Mouse (Mus musculus): ENCODE measurements at regions not wholly inside any gene's neighbourhood (a gene's known extent, or its start where the extent isn't known, plus 50 kb on each side); places are given as distances from the start of the nearest gene placed in this dataset.

DNA sequence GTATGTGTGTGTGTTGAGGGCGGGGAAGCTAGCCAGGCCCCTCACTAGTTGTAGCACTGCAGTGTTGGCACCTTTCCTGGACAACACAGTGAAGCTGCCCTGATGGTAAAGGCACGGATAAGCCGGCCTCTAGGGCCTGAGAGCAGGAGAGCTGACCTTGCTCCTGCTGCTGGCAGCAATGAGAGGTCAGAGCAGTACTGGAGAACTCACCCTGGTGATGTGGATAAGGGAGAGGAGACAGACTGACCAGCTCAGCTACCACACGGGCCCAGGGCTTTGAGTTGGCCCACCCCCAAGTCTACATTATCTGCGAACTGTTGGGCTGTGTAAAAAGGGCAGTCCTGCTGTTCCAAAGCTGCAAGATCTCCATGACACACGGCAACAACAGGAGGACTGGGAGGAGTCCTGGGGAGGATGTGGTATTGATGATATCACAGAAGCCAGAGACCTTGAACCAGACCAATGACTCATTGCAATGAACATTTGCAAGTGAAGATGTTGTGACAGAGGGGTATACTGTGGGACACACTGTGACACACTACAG lies 131.4 kb upstream of the Map1b start:
- DNase-seq (ENCODE audit: extremely low spot score, low read depth, low spot score), result no peak

DNA sequence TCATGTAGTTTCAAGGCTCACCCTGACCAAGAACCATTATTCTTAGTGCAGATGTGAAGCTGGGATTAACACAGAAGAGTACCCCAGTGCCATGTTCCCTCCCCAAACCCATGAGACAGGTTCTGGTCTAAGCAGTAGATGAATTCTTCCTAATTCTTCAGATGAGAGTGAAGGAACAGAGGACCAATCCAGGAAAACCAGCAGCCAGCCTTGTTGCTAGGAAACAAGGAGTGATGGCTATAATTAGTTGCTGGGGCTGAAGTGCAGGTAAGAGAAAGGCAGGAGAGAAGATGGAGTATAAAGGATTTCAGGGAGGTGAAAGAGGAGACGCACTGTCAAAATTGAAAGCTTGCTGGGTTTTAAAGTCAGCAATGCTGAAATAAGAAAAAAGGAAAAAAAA lies 128.4 kb upstream of the Map1b start:
- no peak for DNase-seq (ENCODE audit: extremely low spot score, low read depth, low spot score)

DNA sequence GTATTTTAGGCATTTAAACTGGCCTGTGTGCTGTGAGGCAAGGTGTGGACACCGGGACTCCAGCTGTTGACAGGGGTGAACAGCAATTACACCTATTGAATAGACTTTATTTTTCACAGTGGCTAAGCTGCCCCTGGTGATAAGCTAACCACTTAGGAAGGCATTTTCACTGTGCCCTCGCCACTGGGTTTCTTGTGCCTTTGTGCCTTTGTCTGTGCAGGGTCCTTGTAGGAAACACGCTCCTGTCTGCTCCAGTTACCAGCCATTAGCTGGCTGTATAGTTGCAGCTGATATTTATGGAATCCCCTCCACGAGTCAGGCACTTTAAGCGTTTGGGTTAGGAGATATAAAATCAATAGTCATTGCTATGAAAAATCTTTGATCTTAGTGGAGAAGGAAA lies 126.5 kb upstream of the Map1b start:
- DNase-seq (ENCODE audit: extremely low spot score, low read depth, low spot score), result no peak

DNA sequence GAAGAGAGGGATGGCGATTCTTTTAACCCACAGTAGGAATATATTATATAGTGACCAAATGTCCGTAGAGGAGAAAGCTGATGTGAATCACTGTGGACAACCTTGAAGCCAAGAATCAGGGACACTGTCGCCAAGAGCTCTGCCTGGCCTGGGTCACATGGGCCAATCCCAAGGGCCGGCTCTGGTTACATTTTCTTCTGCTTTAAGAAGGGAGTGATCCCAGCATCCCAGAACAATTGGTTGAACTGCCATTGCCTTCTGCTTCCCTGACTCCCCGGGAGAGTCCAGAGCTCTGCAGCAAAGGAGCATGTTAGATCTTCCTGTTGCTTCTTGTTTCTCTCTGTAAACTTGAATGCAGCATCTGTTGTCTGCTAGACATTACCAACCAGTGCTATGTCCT lies 126.0 kb upstream of the Map1b start:
- no peak for DNase-seq (ENCODE audit: extremely low spot score, low read depth, low spot score)

DNA sequence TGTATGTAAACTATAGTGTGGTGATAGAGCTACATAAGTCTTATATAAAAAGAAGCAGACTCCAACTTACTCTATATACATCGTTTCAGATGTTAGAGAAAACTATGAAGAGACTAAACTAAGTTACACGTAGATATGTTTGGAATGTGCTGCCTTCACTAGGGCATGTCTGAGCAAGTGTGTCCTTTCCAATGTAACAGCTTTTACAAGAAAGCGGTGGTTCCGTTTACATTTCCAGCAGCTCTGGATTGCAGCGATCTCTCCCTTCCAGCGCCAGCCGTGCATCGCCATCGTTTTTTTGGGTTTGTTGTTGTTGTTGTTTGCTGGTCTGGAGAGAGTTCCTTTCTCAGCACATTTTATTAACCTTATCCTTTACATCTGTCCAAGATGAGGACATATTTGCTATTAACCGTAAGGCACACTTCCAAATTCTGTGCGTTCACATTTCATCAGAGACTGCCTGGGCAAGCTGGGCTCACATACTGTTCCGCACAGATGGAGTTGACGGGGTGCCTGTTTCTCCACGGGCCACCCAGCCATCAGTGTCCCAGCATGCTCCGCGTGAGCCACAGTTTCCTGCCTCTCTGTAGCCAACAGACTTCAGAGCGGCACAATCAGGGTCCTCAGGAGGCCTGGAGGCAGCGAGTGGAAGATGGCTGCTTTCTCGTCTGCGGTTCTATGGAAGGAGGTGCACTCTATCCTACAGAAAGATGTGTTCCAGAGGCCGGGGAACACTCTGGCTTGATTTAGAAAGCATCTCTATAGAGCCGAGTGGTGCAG lies 125.2 kb upstream of the Map1b start:
- no peak for DNase-seq (ENCODE audit: extremely low spot score, low read depth, low spot score)

DNA sequence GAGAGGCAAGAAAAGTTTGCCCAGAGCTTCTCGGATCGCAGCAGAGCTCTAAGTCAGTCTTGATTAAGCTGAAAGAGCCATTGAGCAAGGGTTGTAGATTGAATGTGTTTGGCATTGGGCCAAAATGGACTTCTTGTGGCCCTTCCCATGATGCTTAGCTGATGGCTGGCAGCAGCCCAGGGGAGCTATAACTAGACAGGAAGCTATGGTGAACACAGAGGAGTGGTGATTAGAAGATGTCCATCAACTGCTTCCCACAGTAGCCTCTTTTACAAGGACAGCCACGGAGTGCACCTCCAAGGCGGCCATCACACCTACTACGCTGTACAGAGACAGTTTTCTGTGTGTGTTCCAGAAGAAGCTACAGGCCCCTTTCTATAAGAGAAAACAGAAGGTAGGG lies 116.4 kb upstream of the Map1b start:
- DNase-seq (ENCODE audit: extremely low spot score, low read depth, low spot score), result no peak

DNA sequence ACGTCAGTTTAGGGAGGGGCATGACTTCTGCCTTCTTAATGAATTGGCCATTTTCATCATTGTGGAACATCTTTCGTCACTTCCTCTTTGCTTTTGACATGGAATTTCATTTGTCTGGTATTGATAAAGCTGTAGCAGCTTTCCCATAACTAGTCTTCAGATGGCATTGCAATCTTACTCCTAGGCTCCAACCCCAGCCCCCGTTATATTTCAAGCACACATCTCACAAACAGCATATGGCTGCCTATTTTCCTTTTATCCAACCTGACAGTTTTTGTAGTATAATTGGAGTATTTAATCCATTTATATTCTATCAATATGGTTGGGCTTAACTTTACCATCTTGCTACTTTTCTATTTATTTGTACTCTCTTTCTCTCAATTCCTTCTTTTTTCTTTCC lies 114.5 kb upstream of the Map1b start:
- no peak for DNase-seq (ENCODE audit: extremely low spot score, low read depth, low spot score)

DNA sequence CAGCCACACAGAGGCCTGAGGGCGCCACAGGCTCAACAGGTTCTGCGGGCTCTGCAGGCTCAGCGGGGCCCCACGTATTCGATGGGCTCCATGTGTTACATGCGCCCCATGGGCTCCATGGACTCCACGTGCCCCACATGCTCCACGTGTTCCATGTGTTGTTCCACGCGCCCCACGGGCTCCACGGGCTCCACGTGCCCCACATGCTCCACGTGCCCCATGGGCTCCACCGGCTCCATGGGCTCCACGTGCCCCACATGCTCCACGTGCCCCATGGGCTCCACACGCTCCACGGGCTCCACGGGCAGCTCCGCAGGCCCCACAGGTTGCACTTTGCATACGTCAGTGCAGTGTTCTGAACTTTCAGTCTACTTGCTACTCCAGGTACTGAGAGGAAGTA lies 114.0 kb upstream of the Map1b start:
- no peak for DNase-seq (ENCODE audit: extremely low spot score, low read depth, low spot score)

DNA sequence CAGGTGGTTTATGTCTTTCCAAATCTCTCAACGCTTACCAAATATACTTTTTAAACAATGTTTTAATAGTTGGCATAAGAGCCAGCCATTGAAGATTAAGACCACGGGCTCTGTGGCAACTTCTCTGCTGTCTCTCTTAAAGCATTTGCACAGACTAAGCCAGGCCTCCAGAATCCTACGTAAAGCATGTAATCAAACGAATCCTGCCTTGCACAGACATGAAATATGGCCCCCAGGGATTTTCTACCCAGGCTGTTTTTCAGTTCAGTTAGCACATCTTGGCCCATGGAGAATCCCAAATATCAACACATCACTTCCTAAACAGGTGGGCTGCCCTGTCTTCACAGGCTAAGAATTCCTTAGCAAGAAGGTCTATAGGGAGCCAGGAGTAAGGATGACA lies 108.9 kb upstream of the Map1b start:
- no peak for DNase-seq (ENCODE audit: extremely low spot score, low read depth, low spot score)

DNA sequence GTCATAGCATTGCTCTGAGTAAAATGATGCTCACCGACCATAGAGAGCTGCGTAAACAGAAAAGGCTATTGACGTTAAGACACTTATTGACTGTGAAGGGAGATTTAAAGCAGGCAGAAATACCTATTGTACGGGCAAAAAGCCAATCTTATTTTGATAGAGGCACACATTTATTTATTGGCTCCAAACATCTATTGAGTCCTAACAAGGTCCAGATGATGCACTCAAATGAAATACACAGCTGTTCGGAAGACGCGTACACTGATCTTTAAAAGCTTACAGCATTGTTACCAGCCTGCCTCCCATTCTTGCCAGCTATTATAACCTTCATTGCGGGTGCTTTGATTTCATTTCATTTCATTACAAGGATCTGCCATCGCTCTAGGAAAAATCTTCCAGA lies 102.0 kb upstream of the Map1b start:
- DNase-seq (ENCODE audit: extremely low spot score, low read depth, low spot score), result no peak

DNA sequence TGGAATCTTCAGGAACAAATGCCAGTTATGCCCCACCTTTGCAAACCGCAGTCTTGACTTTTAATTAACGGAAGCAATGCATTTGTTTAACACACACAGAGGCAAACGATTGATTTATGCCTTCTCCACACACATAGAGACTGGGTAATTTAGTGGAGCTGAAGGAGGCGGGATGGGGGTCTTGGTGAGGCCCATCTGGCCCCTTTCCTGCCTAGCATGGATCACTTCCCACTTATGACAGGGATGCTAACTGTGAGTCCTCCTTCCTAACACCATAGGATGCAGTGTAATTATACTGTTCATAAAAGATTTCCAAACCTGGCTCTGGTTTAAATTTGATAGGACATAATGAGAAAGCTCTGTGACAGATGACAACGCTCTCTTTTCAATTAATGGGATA lies 101.1 kb upstream of the Map1b start:
- DNase-seq (ENCODE audit: extremely low spot score, low read depth, low spot score), result no peak

DNA sequence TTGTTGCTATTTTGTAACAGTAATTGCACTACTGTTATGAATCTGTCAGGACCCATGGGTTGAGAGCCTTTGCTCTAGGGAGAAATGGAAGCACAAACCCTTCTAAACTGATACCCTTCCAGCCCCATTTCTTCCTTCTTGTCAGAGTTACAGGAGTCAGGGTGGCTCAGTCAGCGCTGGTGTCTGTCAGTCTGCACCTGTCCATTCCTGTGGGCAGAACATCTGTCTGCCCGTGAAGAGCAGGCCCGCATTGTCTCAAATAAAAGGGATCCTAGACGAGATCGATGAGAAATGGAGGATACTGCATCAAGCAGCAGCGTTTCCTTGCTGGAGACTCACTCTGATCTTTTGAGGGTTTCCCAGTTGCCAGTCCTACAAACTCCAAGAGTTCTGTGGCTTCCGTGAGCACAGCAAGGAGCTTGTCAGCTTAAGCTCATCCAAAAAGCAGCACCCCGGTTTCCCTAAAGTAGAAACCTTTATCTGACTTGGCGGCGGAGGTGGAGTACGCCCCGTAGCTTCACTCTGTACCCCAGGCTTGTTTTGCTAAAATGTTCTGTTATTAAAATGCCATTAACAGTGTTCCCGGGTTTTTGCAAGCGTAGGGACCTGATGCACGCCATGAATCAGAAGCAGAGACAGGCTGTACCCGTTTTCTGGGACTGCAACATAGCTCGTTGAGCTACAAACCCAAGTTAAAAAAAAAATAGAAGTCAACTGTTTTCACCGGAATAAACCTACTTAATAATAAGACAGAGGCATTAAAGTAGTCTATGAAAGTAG lies 95.6 kb upstream of the Map1b start:
- DNase-seq (ENCODE audit: extremely low spot score, low read depth, low spot score), result no peak

DNA sequence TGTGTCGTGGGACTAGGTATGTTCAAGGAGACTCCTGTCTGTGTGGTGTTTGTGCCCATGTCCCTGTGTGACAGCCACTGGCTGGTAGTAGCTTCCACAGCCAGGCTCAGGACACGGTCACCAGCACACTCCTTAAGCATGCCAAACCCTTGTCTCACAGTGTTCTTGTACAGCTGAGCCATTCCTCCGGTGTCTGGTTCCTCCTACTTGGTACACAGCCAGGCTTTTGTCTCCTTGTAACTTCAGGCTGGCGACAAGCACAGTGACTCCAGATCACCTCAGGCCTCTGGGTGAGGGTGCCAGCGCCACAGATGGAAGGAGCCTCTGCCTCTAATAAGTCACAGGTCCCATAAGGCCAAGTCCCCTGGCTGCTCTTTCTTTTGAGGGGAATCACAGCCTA lies 94.2 kb upstream of the Map1b start:
- DNase-seq (ENCODE audit: extremely low spot score, low read depth, low spot score), result no peak

DNA sequence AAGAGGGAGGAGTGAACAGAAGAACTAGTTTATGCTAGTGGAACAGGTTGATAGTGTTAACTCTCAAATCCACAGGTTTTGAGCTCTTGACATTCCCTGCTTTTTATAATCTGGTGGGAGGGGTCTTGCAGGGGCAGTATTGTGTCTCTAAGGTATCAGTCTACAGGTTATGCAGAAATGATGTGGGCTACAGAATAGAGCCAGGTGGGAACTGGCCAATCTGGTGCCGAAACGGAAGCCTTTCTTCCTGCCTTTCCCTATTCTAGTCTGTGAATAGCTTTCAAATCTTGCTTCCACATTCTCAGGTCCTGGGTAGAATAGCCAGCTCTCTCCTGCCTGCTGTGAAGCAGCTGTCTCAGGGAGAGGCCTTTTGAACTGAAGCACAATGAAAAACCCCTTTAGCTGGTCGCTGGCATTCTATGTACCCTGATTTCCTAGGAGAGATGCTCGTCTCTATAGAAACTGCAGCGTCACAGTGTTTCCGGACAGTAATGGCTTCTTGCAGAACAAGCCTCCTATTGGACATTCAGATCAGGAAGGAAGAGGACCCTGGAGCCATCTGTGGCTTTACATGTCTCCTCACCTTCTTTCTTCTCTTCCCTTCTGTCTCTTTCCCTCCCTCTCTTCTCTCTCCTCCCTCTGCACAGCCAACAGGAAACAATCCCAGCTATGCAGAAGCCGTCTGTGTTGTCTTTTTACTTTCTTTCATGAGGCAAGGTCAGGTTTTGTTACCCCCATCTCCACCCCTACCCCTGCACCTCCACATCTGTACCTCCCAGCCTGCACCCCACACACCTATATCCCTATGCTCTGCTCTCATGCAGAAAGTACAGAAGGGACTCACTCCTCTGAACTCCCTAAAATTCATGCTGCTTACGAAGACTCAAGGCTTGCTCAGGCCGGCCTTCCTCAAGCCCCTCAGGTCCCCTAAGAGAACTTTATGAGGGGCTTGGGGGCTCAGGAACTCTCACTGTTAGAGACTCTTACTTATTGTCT lies 93.1 kb upstream of the Map1b start:
- DNase-seq (ENCODE audit: extremely low spot score, low read depth, low spot score), result no peak

DNA sequence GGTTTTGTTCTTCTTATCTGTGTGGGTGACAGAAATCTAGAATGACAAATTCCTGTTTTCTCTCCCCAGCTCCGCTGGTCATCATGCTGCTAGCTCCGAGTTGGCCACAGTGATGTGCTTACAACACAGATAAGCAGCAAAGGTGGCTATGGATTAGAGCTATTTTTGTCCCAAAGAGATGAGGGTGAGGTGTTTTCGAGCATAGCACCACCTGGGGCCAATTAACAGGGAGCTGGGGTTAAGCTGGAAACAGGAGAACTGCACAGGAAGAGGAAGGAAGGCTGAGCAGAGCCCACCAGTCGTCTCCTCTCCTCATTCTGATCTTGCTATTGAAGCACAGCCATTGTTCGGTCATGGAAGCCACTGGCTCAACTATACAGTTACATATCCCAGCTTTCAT lies 92.3 kb upstream of the Map1b start:
- no peak for DNase-seq (ENCODE audit: extremely low spot score, low read depth, low spot score)

DNA sequence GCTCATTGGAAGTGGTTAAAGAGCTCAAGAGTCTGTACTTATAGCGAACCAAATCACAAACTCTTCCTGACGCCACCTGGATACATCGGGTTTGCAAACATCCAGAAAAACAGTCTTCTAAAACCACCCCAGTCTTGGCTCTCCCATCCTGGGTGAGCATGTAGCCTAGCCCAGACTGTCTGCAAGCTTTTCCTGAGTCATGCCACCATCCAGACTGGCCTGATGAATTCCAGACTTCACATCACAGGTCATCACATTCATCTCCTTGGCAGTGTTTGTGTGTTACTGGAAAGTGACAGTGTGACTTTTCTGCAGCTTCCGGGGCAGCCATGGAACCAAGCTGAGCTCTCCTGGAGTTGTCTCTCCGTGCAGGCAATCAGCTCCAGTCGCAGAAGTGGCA lies 90.9 kb upstream of the Map1b start:
- no peak for DNase-seq (ENCODE audit: extremely low spot score, low read depth, low spot score)

DNA sequence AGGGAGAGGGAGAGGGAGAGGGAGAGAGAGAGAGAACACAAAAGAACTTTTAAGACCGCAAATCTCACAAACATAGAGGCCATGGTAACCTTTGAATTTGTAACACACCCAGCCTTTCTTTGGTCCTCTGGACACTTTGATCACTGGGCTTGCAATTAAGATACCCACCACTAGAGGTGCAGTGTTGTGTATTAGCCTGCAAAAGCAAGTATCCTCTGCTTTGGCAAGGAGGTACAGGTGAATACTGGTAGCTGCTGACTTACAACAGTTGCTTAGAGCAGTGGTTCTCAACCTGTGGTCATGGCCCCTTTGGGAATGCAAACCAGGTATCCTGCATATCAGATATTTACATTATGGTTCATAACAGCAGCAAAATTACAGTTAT lies 90.3 kb upstream of the Map1b start:
- DNase-seq (ENCODE audit: extremely low spot score, low read depth, low spot score), result no peak

DNA sequence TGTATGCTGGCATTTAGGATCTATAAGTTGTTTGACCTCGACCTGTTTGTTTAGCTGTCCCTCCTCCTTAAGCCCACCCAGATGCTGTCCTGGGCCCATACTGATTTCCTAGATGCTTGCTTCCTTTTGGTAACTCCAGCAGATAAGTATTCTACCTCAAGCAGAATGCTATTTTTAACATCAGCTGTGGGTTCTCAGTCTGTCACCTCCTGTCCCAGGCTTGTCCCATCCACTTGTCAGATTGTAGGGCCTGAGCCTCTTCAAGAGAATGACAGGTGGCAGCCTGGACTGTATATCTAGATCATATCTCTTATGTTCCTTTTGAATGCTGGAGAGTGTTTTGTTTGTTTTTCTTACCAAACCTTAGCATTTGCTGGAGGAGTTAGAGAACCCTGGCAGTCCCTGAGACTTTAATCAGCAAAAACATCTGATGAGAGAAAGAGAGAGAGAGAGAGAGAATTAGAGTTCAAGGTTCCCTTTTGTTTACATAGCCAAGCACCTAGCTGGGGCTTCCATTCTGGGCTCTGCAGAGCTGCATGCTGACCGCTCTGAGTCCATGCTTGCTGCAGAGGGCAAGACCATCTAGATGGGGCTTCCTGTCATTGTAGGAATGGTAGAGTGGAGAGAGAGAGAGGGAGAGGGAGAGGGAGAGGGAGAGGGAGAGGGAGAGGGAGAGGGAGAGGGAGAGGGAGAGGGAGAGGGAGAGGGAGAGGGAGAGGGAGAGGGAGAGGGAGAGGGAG lies 89.7 kb upstream of the Map1b start:
- DNase-seq (ENCODE audit: extremely low spot score, low read depth, low spot score), result no peak

DNA sequence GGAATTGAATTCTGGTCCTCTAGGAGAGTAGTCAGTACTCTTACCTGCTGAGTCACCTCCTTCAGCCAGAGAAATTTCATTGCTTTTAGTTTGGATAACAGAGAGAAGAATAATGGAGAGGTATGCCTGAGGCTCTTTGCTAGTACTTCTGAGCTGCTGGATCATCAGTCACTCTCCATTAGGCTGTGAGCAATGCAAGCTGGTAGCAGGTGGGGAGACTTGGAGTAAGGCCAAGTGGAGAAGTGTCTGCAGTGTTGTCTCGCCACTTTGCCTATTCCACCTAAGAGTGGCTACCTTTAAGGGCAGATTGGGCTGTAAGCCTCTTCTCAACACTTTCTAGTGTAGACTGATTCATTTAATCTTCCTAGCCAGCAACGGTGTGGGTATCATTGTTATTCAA lies 81.6 kb upstream of the Map1b start:
- no peak for DNase-seq (ENCODE audit: extremely low spot score, low read depth, low spot score)
